Mouse (Mus musculus): Measurements from ENCODE around the gene Hist1h4n.
A peak's percentile ranks its signal among the peaks of the same experiment; 100 is the strongest.
"Not testable (repeated sequence)": the region's sequence is repeated elsewhere in the genome, so short reads cannot be mapped to it uniquely, and the experiment has no call there.

The Hist1h4n gene

GRCm38 (mm10) chr13:21790601-21791283, 41.3 kb downstream of the Hist1h4n start:
- DNase-seq: no peak

- DNase-seq: no peak
Measured at GRCm38 (mm10) chr13:21789925-21790324, 42.1 kb downstream of the Hist1h4n start.

- DNase-seq: no peak
Measured at GRCm38 (mm10) chr13:21787760-21788593, 44.0 kb downstream of the Hist1h4n start.

GRCm38 (mm10) chr13:21786899-21787629, 44.9 kb downstream of the Hist1h4n start, which contains the start of the genes Hist1h2an and Hist1h2bp:
Hist1h2an (minus strand) TSS chr13:21787218.
Hist1h2bp (plus strand) TSS chr13:21787461.
- DNase-seq: peak; percentile 95

GRCm38 (mm10) chr13:21786189-21786898, 45.7 kb downstream of the Hist1h4n start:
- DNase-seq: no peak

GRCm38 (mm10) chr13:21784311-21784710, 47.7 kb downstream of the Hist1h4n start:
- DNase-seq: no peak

GRCm38 (mm10) chr13:21783734-21784161, 48.2 kb downstream of the Hist1h4n start:
- peak; percentile 29 for DNase-seq

- DNase-seq: peak; percentile 78
Measured at GRCm38 (mm10) chr13:21783255-21783617, 48.8 kb downstream of the Hist1h4n start, which contains the start of gene Hist1h3i. Hist1h3i (minus strand) TSS chr13:21783370.

- not testable (repeated sequence) for DNase-seq
Measured at GRCm38 (mm10) chr13:21782361-21783254, 49.4 kb downstream of the Hist1h4n start.

Data from kidney, postnatal 14 days (tissue).